Mouse (Mus musculus) thymus, adult 2 months (tissue): Measurements from ENCODE around the gene Sgcb.

Experiments used
- CTCF ChIP-seq: fragments of 200-500 bp; IDR thresholded peaks from 2 replicates; pipeline ENCODE4 v1.5.1; 2012; ENCODE audit warnings: mild to moderate bottlenecking, control low read depth, low read length, moderate library complexity, borderline replicate concordance; ENCODE audit not compliant: control insufficient read depth, poor library complexity, insufficient read depth; ENCODE audit errors: extremely low read depth
- POLR2A ChIP-seq: fragments of 200-500 bp; IDR thresholded peaks from 2 replicates; pipeline ENCODE4 v1.6.1; 2012; ENCODE audit warnings: mild to moderate bottlenecking, low read length, control low read depth, moderate library complexity; ENCODE audit not compliant: control insufficient read depth, poor library complexity, insufficient read depth; ENCODE audit errors: extremely low read depth

GRCm38 (mm10) chr5:73675604-73676003 is 28.0 kb upstream of the Sgcb start:
- TF ChIP-seq CTCF: no peak
- TF ChIP-seq POLR2A: no peak
